Mouse (Mus musculus): ENCODE data around the gene Cox7a1. TPM values are rescaled to one million over a fixed set of nuclear protein-coding genes. Genes with fewer than 3 reads are reported as not detected.
"Not testable (repeated sequence)": the region's sequence is repeated elsewhere in the genome, so short reads cannot be mapped to it uniquely, and the experiment has no call there.

Cox7a1 gene
- polyA plus RNA-seq, 1 experiment = 141 TPM

GRCm38 (mm10) chr7:30197592-30198129, 13.7 kb downstream of the Cox7a1 start:
- H3K36me3 ChIP-seq (ENCODE audit: control insufficient read depth, insufficient read depth, low read length) = no peaks in the 10 kb centered on the region
- H3K4me3 ChIP-seq (ENCODE audit: insufficient read depth, low read depth, low read length) = no peak overlapping the region
- H3K4me1 ChIP-seq (ENCODE audit: control insufficient read depth, insufficient read depth, low read length) = peaks cover 2% of the 10 kb centered on the region; the same call in 1 of the 2 replicates
- no peaks in the 10 kb centered on the region for H3K27me3 ChIP-seq (replicated peaks; ENCODE audit: control insufficient read depth, insufficient read depth, low read length)
- 61% methylated on average over 5 of the region's 5 CpGs for WGBS
- peak; percentile 29 for DNase-seq
- H3K27ac ChIP-seq (ENCODE audit: insufficient read depth, low read depth, low read length) = no peak overlapping the region
- TF ChIP-seq POLR2A (IDR thresholded peaks at IDR 0.05; ENCODE audit: low read depth, low read length) (no peak), CTCF (conservative IDR thresholded peaks at IDR 0.05; ENCODE audit: insufficient read depth, insufficient read length, low read depth, low read length) (no peak)

- WGBS = 2% methylated on average over 8 of the region's 8 CpGs
These were observed 14.6 kb downstream of the Cox7a1 start, which contains the start of gene Capns1 for GRCm38 (mm10) chr7:30198481-30198971. Gene Capns1, minus strand, starts transcription at chr7:30198811.

GRCm38 (mm10) chr7:30199498-30200139, 15.7 kb downstream of the Cox7a1 start:
- no peaks in the 10 kb centered on the region for H3K36me3 ChIP-seq (ENCODE audit: control insufficient read depth, insufficient read depth, low read length)
- 76% methylated on average over 18 of the region's 18 CpGs for WGBS
- no peaks in the 10 kb centered on the region for H3K4me1 ChIP-seq (ENCODE audit: control insufficient read depth, insufficient read depth, low read length)
- TF ChIP-seq POLR2A (IDR thresholded peaks at IDR 0.05; ENCODE audit: low read depth, low read length) (no peak), CTCF (conservative IDR thresholded peaks at IDR 0.05; ENCODE audit: insufficient read depth, insufficient read length, low read depth, low read length) (no peak)
- no peaks in the 10 kb centered on the region for H3K27me3 ChIP-seq (replicated peaks; ENCODE audit: control insufficient read depth, insufficient read depth, low read length)
- no peak for DNase-seq
- H3K4me3 ChIP-seq (ENCODE audit: insufficient read depth, low read depth, low read length) = no peak overlapping the region
- no peak overlapping the region for H3K27ac ChIP-seq (ENCODE audit: insufficient read depth, low read depth, low read length)

More at GRCm38 (mm10) chr7:30198481-30198971, 14.6 kb downstream of the Cox7a1 start, which contains the start of gene Capns1:
- H3K27me3 ChIP-seq (replicated peaks; ENCODE audit: control insufficient read depth, insufficient read depth, low read length) = no peaks in the 10 kb centered on the region
- no peak within 1 kb of the TSS for H3K4me3 ChIP-seq (ENCODE audit: insufficient read depth, low read depth, low read length)
- TF ChIP-seq CTCF (conservative IDR thresholded peaks at IDR 0.05; ENCODE audit: insufficient read depth, insufficient read length, low read depth, low read length) (peak; percentile 96), POLR2A (IDR thresholded peaks at IDR 0.05; ENCODE audit: low read depth, low read length) (no peak)
- no peaks in the 10 kb centered on the region; the same call in 1 of the 2 replicates for H3K4me1 ChIP-seq (ENCODE audit: control insufficient read depth, insufficient read depth, low read length)
- no peak within 1 kb of the TSS for H3K27ac ChIP-seq (ENCODE audit: insufficient read depth, low read depth, low read length)
- no peaks in the 10 kb centered on the region for H3K36me3 ChIP-seq (ENCODE audit: control insufficient read depth, insufficient read depth, low read length)
- DNase-seq = peak; percentile 77

GRCm38 (mm10) chr7:30200200-30200599, 16.3 kb downstream of the Cox7a1 start:
- no peaks in the 10 kb centered on the region for H3K36me3 ChIP-seq (ENCODE audit: control insufficient read depth, insufficient read depth, low read length)
- TF ChIP-seq CTCF (conservative IDR thresholded peaks at IDR 0.05; ENCODE audit: insufficient read depth, insufficient read length, low read depth, low read length) (no peak), POLR2A (IDR thresholded peaks at IDR 0.05; ENCODE audit: low read depth, low read length) (no peak)
- no peak overlapping the region for H3K27ac ChIP-seq (ENCODE audit: insufficient read depth, low read depth, low read length)
- H3K4me1 ChIP-seq (ENCODE audit: control insufficient read depth, insufficient read depth, low read length) = no peaks in the 10 kb centered on the region
- no peak overlapping the region for H3K4me3 ChIP-seq (ENCODE audit: insufficient read depth, low read depth, low read length)
- no peaks in the 10 kb centered on the region for H3K27me3 ChIP-seq (replicated peaks; ENCODE audit: control insufficient read depth, insufficient read depth, low read length)
- WGBS = 60% methylated on average over 5 of the region's 5 CpGs
- DNase-seq = no peak

- H3K4me3 ChIP-seq (ENCODE audit: insufficient read depth, low read depth, low read length); H3K27me3 ChIP-seq (replicated peaks; ENCODE audit: control insufficient read depth, insufficient read depth, low read length); H3K4me1 ChIP-seq (ENCODE audit: control insufficient read depth, insufficient read depth, low read length); DNase-seq; H3K36me3 ChIP-seq (ENCODE audit: control insufficient read depth, insufficient read depth, low read length); H3K27ac ChIP-seq (ENCODE audit: insufficient read depth, low read depth, low read length): not testable (repeated sequence)
- WGBS = 87% methylated on average over 5 of the region's 5 CpGs
These were observed 16.7 kb downstream of the Cox7a1 start for GRCm38 (mm10) chr7:30200661-30201060.

- Histone ChIP-seq H3K27me3 (replicated peaks; ENCODE audit: control insufficient read depth, insufficient read depth, low read length) (no peaks in the 10 kb centered on the region), H3K4me3 (ENCODE audit: insufficient read depth, low read depth, low read length) (no peak overlapping the region), H3K4me1 (ENCODE audit: control insufficient read depth, insufficient read depth, low read length) (no peaks in the 10 kb centered on the region), H3K27ac (ENCODE audit: insufficient read depth, low read depth, low read length) (no peak overlapping the region), H3K36me3 (ENCODE audit: control insufficient read depth, insufficient read depth, low read length) (no peaks in the 10 kb centered on the region)
- 76% methylated on average over 11 of the region's 11 CpGs for WGBS
- no peak for DNase-seq
- TF ChIP-seq POLR2A (IDR thresholded peaks at IDR 0.05; ENCODE audit: low read depth, low read length) (no peak), CTCF (conservative IDR thresholded peaks at IDR 0.05; ENCODE audit: insufficient read depth, insufficient read length, low read depth, low read length) (no peak)
These were observed 19.1 kb downstream of the Cox7a1 start for GRCm38 (mm10) chr7:30202895-30203690.

- no peak for DNase-seq
- no peaks in the 10 kb centered on the region for H3K27me3 ChIP-seq (replicated peaks; ENCODE audit: control insufficient read depth, insufficient read depth, low read length)
- no peak overlapping the region for H3K4me3 ChIP-seq (ENCODE audit: insufficient read depth, low read depth, low read length)
These were observed 20.4 kb downstream of the Cox7a1 start for GRCm38 (mm10) chr7:30204380-30204779.

More at GRCm38 (mm10) chr7:30204380-30204779, 20.4 kb downstream of the Cox7a1 start:
- TF ChIP-seq POLR2A (IDR thresholded peaks at IDR 0.05; ENCODE audit: low read depth, low read length) = no peak
- TF ChIP-seq CTCF (conservative IDR thresholded peaks at IDR 0.05; ENCODE audit: insufficient read depth, insufficient read length, low read depth, low read length) = no peak
- 63% methylated on average over 8 of the region's 8 CpGs for WGBS
- H3K27ac ChIP-seq (ENCODE audit: insufficient read depth, low read depth, low read length) = no peak overlapping the region
- H3K36me3 ChIP-seq (ENCODE audit: control insufficient read depth, insufficient read depth, low read length) = no peaks in the 10 kb centered on the region
- no peaks in the 10 kb centered on the region for H3K4me1 ChIP-seq (ENCODE audit: control insufficient read depth, insufficient read depth, low read length)

Measured in kidney, adult 2 months (tissue).